Mouse (Mus musculus) urinary bladder, postnatal 10 days (tissue): Measurements from ENCODE around the gene Patj.
"Not testable (repeated sequence)": the region's sequence is repeated elsewhere in the genome, so short reads cannot be mapped to it uniquely, and the experiment has no call there.

Experiments
- DNase-seq: peaks from one replicate; pipeline ENCODE4 v3.0.0; 2022; ENCODE audit warnings: low spot score

Gene Patj

GRCm38 (mm10) chr4:98395690-98396437 lies at the start of gene Patj:
Gene Patj, plus strand, starts transcription at chr4:98395785.
- DNase-seq, result no peak

- DNase-seq, result no peak
Measured at GRCm38 (mm10) chr4:98348580-98348979, 47.0 kb upstream of the Patj start.

GRCm38 (mm10) chr4:98358034-98358809 lies 37.4 kb upstream of the Patj start:
- no peak for DNase-seq

GRCm38 (mm10) chr4:98375401-98375800 lies 20.2 kb upstream of the Patj start:
- no peak for DNase-seq

GRCm38 (mm10) chr4:98376943-98377342 lies 18.6 kb upstream of the Patj start:
- DNase-seq, result no peak

GRCm38 (mm10) chr4:98382716-98383424 lies 12.7 kb upstream of the Patj start, which contains the start of gene Tm2d1:
Gene Tm2d1, minus strand, starts transcription at chr4:98383306.
- DNase-seq, result peak; percentile 30

GRCm38 (mm10) chr4:98385036-98385435 lies 10.5 kb upstream of the Patj start:
- no peak for DNase-seq

GRCm38 (mm10) chr4:98395346-98395689 lies 267 bp upstream of the Patj start:
- DNase-seq, result no peak

- DNase-seq, result no peak
Measured at GRCm38 (mm10) chr4:98400926-98401583, 5.5 kb downstream of the Patj start.

GRCm38 (mm10) chr4:98401584-98401962 lies 6.0 kb downstream of the Patj start:
- DNase-seq, result no peak

GRCm38 (mm10) chr4:98403492-98403891 lies 7.9 kb downstream of the Patj start:
- DNase-seq, result no peak

- DNase-seq, result no peak
Measured at GRCm38 (mm10) chr4:98404412-98404811, 8.8 kb downstream of the Patj start.

GRCm38 (mm10) chr4:98408455-98408854 lies 12.9 kb downstream of the Patj start:
- DNase-seq, result no peak

GRCm38 (mm10) chr4:98415150-98415549 lies 19.6 kb downstream of the Patj start:
- not testable (repeated sequence) for DNase-seq

GRCm38 (mm10) chr4:98428371-98428770 lies 32.8 kb downstream of the Patj start:
- DNase-seq, result no peak

GRCm38 (mm10) chr4:98435641-98436457 lies 40.3 kb downstream of the Patj start:
- DNase-seq, result no peak

GRCm38 (mm10) chr4:98436664-98437363 lies 41.2 kb downstream of the Patj start:
- DNase-seq, result no peak

- DNase-seq, result no peak
Measured at GRCm38 (mm10) chr4:98439261-98440005, 43.8 kb downstream of the Patj start.

- no peak for DNase-seq
Measured at GRCm38 (mm10) chr4:98441248-98441647, 45.7 kb downstream of the Patj start.
